Mouse (Mus musculus): Measurements from ENCODE around the gene Fgf9.

Fgf9 gene

GRCm38 (mm10) chr14:58070481-58071119, at the start of gene Fgf9:
Fgf9 (plus strand) TSS chr14:58070547.
- peak; percentile 68 for DNase-seq (ENCODE audit: low read depth, low spot score)

- DNase-seq (ENCODE audit: low read depth, low spot score), result peak; percentile 74
These were observed 35.8 kb upstream of the Fgf9 start for GRCm38 (mm10) chr14:58034567-58034966.

DNA sequence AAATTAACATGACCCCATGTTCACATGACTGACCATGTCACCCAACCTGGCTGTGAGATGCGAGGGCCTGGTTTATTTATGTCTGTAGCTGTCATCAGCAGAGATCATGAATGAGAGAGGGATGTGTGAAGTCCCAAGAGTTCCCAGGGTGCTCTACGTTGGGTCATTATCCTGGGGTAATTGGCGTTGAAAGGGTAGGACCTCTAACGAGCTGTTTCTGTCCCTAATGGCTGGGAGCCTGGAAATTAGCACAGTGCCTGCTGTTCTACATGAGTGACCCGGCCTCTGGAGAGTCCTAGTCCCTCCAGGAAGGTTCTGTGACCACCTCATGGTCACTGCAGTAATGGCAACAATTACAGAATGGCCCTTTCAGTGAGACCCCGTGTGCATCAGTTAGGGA, 34.2 kb upstream of the Fgf9 start:
- DNase-seq (ENCODE audit: low read depth, low spot score), result no peak

- DNase-seq (ENCODE audit: low read depth, low spot score), result no peak
These were observed 23.6 kb upstream of the Fgf9 start for GRCm38 (mm10) chr14:58046639-58047284.

DNA sequence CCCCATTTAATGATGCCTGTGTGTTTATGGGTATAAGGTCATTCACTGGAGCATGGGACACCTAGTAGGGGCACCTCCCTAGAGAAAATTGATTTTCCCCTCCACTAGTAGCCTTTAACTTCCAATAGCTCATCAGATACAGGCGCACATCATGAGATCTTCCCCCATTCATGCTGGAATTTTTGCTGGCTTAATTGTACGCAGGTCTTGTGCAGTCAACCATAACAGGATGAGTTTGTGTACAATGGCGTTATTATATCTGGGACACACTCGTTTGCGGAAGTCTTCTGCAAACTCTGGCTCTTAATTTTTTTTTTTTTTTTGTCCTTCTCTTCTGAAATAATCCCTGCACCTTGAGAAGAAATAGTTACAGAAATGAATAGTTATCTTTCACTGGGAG, 19.7 kb upstream of the Fgf9 start:
- DNase-seq (ENCODE audit: low read depth, low spot score), result no peak

- DNase-seq (ENCODE audit: low read depth, low spot score), result no peak
These were observed 2.8 kb upstream of the Fgf9 start for GRCm38 (mm10) chr14:58067586-58067985.

- no peak for DNase-seq (ENCODE audit: low read depth, low spot score)
These were observed 1.7 kb upstream of the Fgf9 start for GRCm38 (mm10) chr14:58068641-58069040.

DNA sequence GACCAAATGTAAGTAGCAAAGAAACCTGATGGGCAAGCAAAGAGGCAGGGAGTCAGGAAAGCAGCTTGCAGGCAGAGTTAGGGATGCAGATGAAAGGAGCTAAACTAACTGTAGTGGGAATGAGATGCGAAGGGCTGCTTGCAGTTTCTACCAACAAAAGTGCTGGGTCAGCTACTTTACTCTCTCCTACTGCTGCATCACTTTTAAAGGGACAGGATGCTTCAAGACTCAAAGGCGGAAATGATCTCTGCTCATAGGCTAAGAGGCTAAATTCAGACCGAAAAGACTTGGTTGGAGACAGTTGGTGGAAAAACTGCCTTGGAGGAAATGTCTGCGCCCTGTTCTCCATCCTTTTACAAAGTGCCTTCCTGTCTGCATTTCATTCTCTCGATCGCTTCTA, 420 bp upstream of the Fgf9 start:
- peak; percentile 63 for DNase-seq (ENCODE audit: low read depth, low spot score)

GRCm38 (mm10) chr14:58071120-58071641, 834 bp downstream of the Fgf9 start:
- peak; percentile 76 for DNase-seq (ENCODE audit: low read depth, low spot score)

- peak; percentile 96 for DNase-seq (ENCODE audit: low read depth, low spot score)
These were observed 1.8 kb downstream of the Fgf9 start for GRCm38 (mm10) chr14:58071830-58072770.

DNA sequence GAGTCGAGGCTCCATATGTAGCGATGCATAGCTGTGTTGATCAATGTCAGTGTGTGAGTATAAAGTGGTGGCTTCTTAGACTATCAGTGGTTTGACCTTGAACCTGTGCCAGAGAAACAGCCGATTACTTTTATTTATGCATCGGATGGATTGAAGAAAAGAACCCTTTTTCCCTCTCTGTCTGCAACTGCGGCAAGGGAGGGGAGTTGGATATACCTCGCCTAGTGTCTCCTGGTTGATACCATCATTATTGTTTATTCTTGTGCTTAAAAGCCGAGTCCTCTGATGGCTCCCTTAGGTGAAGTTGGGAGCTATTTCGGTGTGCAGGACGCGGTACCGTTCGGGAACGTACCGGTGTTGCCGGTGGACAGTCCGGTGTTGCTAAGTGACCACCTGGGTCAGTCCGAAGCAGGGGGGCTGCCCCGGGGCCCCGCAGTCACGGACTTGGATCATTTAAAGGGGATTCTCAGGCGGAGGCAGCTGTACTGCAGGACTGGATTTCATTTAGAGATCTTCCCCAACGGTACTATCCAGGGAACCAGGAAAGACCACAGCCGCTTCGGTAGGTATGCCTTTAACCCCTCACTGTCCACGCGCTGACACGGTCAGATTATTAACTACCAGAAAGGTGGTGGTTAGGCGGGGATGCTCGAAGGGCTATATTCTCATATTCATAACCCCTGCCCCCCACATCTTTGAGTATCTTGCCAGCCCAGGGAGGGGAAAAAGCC, 2.6 kb downstream of the Fgf9 start:
- DNase-seq (ENCODE audit: low read depth, low spot score), result peak; percentile 39

- DNase-seq (ENCODE audit: low read depth, low spot score), result peak; percentile 63
These were observed 3.6 kb downstream of the Fgf9 start for GRCm38 (mm10) chr14:58073936-58074335.

DNA sequence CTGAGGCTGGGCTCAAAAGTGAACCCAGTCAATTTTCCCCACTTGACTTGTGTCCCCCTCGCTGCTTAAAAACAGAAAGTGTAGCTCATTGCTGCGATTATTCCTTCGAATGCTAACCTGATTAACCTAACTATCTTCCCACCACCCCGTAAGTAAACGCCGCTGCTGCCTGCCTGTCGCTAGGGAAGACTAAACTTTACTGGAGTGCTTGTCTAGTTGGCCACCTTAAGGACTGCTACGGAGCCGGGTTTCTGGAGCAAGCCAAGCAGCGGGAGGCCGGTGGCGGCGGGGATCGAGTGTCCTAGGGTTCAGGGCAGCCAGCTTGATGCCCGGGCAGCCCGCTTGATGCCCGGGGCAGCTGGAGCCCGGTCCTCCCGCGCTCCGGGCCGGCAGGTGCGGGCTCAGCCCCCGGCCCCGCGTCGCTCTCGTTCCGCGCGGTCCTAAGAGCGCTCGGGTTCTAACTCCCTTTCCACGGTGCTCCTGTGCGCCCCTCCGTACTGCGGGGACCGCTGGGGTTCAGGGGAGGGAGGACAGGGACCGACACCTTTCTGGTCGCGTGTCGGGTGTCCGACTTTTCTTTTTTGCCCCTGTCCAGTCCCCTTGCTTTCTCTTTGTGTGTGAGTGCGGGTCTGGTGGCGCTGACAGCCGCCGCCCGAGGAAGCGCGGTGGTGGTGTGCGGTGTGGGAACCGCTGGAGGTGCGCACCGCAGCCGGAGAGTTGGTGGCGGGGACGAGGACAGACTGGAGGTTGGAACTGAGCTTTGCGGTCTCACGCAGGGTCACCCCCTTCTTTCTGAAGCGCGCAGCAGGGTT, 4.5 kb downstream of the Fgf9 start:
- peak; percentile 91 for DNase-seq (ENCODE audit: low read depth, low spot score)

DNA sequence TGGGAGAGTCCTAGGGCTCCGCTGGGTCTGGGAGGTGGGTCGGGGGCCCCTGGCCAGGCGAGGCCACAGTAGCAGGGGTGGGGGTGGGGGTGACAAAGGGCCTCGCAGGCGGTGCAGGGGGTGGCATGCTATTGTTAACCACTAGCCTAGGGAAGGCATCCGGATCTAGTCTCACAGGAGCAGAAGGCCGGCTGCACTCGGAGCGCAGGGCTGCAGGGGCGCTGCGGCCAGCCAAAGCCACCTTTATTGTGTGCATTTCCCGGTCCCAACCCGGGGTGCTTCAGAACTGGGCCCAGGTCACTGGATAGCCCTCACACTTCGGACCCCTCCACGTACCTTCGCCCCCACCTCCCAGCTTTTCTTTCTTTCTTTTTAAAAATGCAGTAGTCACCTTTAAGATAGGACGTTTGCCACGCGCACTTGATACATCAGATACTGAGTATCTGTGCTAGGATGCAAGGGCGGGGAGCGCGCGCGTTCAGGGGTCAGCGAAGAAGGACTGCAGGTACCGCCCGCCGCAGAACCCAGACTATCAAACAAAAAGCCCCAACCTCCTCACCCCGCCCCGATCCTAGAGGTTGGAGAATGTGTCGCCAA, 5.2 kb downstream of the Fgf9 start:
- peak; percentile 72 for DNase-seq (ENCODE audit: low read depth, low spot score)

- peak; percentile 95 for DNase-seq (ENCODE audit: low read depth, low spot score)
These were observed 5.7 kb downstream of the Fgf9 start for GRCm38 (mm10) chr14:58076030-58076521.

GRCm38 (mm10) chr14:58076726-58077255, 6.4 kb downstream of the Fgf9 start:
- DNase-seq (ENCODE audit: low read depth, low spot score), result peak; percentile 32

- DNase-seq (ENCODE audit: low read depth, low spot score), result no peak
These were observed 9.1 kb downstream of the Fgf9 start for GRCm38 (mm10) chr14:58079471-58079870.

DNA sequence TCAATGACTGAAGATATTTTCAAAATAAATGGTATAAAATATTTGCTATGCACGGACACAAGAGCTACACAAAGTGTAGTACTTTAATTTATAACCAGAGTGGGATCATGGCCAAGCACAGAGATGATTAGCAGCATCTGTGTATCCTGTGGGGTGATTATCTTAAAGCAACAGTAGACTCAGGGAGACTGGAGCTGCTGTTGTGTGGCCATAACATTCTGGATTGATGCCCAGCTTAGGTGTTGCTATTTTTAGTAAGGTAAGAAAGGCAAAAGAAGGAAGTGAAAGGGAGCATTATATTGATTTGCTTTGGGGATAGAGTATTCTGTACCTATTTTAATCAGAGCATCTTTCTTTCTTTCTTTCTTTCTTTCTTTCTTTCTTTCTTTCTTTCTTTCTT, 11.6 kb downstream of the Fgf9 start:
- no peak for DNase-seq (ENCODE audit: low read depth, low spot score)

DNA sequence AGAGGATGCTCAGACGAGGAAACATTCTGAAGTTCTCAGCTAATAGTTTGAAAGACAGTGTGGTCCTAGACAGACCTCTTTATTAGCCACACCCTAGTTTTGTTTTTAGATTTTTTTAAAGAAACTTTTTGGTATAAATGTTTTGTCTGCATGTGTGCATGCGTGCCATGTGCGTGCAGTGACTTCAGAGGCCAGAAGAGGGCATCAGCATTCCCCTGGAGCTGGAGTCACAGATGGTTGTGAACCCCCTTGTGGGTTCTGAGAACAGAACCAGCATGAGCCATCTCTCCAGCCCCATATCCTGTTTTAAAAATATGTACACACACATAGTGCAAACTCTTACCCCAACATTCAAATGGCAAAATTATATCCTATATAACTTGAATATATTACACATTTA, 13.9 kb downstream of the Fgf9 start:
- no peak for DNase-seq (ENCODE audit: low read depth, low spot score)

DNA sequence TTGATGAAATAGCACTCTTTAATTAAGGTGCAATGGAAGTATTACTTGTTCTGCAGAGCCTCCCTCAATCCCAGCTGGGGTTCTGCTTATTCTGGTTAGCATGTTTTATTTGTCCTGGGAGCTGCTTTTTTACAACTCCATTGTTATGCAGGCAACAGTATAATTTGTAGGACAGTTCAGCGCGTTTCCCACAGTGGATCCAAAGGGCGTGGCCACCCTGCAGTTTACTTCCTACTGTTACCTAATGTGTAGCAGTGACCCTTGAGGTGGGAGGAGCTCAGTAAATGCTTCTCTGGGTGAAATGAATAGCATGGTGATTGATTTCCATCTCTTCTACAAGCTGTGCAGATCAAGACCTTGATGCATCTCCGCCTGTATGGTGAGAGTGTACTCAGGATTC, 17.0 kb downstream of the Fgf9 start:
- no peak for DNase-seq (ENCODE audit: low read depth, low spot score)

All from brain, adult 2 months (tissue).